Mouse (Mus musculus): ENCODE measurements at regions not wholly inside any gene's neighbourhood (a gene's known extent, or its start where the extent isn't known, plus 50 kb on each side); places are given as distances from the start of the nearest gene placed in this dataset.
"Not testable (repeated sequence)": the region's sequence is repeated elsewhere in the genome, so short reads cannot be mapped to it uniquely, and the experiment has no call there.

DNA sequence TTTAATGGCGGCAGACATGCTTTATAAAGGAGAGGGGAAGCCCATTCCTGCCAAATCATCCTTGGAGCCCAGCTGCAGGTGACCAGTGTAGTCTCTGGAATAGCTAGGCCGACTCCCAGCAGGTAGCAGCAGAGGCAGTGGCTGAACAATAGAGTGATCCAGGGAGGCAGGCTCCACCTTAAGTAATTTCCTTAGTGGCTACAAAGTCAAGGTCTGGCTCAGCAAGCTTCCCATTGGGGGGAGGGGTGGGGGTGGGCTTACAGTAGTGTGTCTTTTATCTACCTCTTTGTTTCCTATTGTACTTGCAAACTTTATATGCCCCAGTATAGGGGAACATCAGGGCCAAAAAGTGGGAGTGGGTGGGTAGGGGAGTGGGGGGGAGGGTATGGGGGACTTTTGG is 1080.0 kb upstream of the Pcdh10 start:
- not testable (repeated sequence) for H3K27ac ChIP-seq (ENCODE audit: low read length); H3K9ac ChIP-seq (ENCODE audit: low read depth, low read length); H3K27me3 ChIP-seq (ENCODE audit: control insufficient read depth, insufficient read depth, low read depth, low read length); H3K9me3 ChIP-seq (replicated peaks; ENCODE audit: control insufficient read depth, low read length, poor library complexity, severe bottlenecking); ATAC-seq; H3K36me3 ChIP-seq (ENCODE audit: control insufficient read depth, insufficient read depth, low read length); H3K4me3 ChIP-seq (ENCODE audit: low read depth, low read length); H3K4me1 ChIP-seq (ENCODE audit: control insufficient read depth, insufficient read depth, low read length); H3K4me2 ChIP-seq (ENCODE audit: low read length)
- WGBS, result 67% methylated on average over 2 of the region's 2 CpGs

- ATAC-seq, result peak; percentile 83
- no peak overlapping the region for H3K4me2 ChIP-seq (ENCODE audit: low read length)
- H3K9ac ChIP-seq (ENCODE audit: low read depth, low read length), result no peak overlapping the region
- 35% methylated on average over 2 of the region's 2 CpGs for WGBS
- no peaks in the 10 kb centered on the region for H3K27me3 ChIP-seq (ENCODE audit: control insufficient read depth, insufficient read depth, low read depth, low read length)
- no peak overlapping the region for H3K4me3 ChIP-seq (ENCODE audit: low read depth, low read length)
- H3K9me3 ChIP-seq (replicated peaks; ENCODE audit: control insufficient read depth, low read length, poor library complexity, severe bottlenecking), result no peaks in the 10 kb centered on the region
- H3K27ac ChIP-seq (ENCODE audit: low read length), result no peak overlapping the region
- no peaks in the 10 kb centered on the region for H3K36me3 ChIP-seq (ENCODE audit: control insufficient read depth, insufficient read depth, low read length)
- H3K4me1 ChIP-seq (ENCODE audit: control insufficient read depth, insufficient read depth, low read length), result no peaks in the 10 kb centered on the region
These were observed 1077.1 kb upstream of the Pcdh10 start for GRCm38 (mm10) chr3:44301077-44301476.

DNA sequence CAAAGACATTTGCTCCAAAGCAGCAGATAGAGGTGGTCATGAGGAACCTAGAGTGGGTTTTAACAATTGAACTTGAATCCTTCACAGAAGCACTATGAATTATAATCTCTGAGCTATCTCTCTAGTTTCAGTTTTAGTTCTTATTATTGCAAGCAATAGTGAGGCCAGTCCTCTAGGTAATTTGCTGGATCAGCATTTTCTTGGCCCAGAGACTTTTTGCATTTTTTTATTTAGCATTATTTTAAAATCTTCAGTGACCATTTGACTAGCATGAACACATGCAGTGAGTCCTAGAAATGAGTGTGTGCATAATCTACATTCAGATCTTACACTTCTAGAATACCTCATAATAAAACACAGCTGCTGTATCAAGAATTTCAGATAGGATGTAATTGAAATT is 1055.0 kb upstream of the Pcdh10 start:
- Histone ChIP-seq H3K4me3 (ENCODE audit: low read depth, low read length) (no peak overlapping the region), H3K27me3 (ENCODE audit: control insufficient read depth, insufficient read depth, low read depth, low read length) (no peaks in the 10 kb centered on the region), H3K36me3 (ENCODE audit: control insufficient read depth, insufficient read depth, low read length) (no peaks in the 10 kb centered on the region)

More for the DNA sequence above, 1055.0 kb upstream of the Pcdh10 start:
- no peak for ATAC-seq
- Histone ChIP-seq H3K4me2 (ENCODE audit: low read length) (no peak overlapping the region), H3K9ac (ENCODE audit: low read depth, low read length) (no peak overlapping the region), H3K27ac (ENCODE audit: low read length) (no peak overlapping the region), H3K4me1 (ENCODE audit: control insufficient read depth, insufficient read depth, low read length) (no peaks in the 10 kb centered on the region), H3K9me3 (replicated peaks; ENCODE audit: control insufficient read depth, low read length, poor library complexity, severe bottlenecking) (no peaks in the 10 kb centered on the region)

Data from midbrain, embryonic 16.5 days (tissue).